Mouse (Mus musculus) hindbrain, embryonic 14.5 days (tissue): Measurements from ENCODE around the gene Git2. TPM values are rescaled to one million over a fixed set of nuclear protein-coding genes. Genes with fewer than 3 reads are reported as not detected.
A peak's percentile ranks its signal among the peaks of the same experiment; 100 is the strongest.

Experiments used
- ATAC-seq: fragments of 200-750 bp; cut with Nextera tagmentation; 2 replicates; pipeline ENCODE4 v1.8.0; 2017; ENCODE audit warnings: moderate number of reproducible peaks, mild to moderate bottlenecking, moderate TSS enrichment, moderate library complexity; ENCODE audit not compliant: low FRiP score
- DNase-seq: peaks from one replicate; pipeline ENCODE4 v3.0.0-alpha.2; 2015; ENCODE audit warnings: low spot score
- H3K27ac ChIP-seq: fragments of 300-500 bp; sonication (generic); 2 replicates; pipeline ENCODE4 v1.5.1; 2014; ENCODE audit warnings: mild to moderate bottlenecking, moderate library complexity
- H3K27me3 ChIP-seq: fragments of 300-500 bp; sonication (generic); 2 replicates; pipeline ENCODE4 v1.6.1; 2014; ENCODE audit warnings: mild to moderate bottlenecking, low read length, mixed read lengths; ENCODE audit not compliant: control insufficient read depth, insufficient read depth
- H3K36me3 ChIP-seq: fragments of 300-500 bp; sonication (generic); replicated peaks from 2 replicates; pipeline ENCODE4 v1.6.1; 2014; ENCODE audit not compliant: control insufficient read depth, insufficient read depth
- H3K4me1 ChIP-seq: fragments of 300-500 bp; sonication (generic); replicated peaks from 2 replicates; pipeline ENCODE4 v1.6.1; 2014; ENCODE audit warnings: antibody characterized with exemption, low read length, mixed read lengths; ENCODE audit not compliant: control insufficient read depth, insufficient read depth
- H3K4me2 ChIP-seq: fragments of 300-500 bp; sonication (generic); replicated peaks from 2 replicates; pipeline ENCODE4 v1.6.1; 2014; ENCODE audit warnings: mild to moderate bottlenecking, moderate library complexity
- H3K4me3 ChIP-seq: fragments of 300-500 bp; sonication (generic); replicated peaks from 2 replicates; pipeline ENCODE4 v1.5.1; 2014; ENCODE audit warnings: mild to moderate bottlenecking, low read length
- H3K9ac ChIP-seq: fragments of 300-500 bp; sonication (generic); 2 replicates; pipeline ENCODE4 v1.6.1; 2014
- H3K9me3 ChIP-seq: fragments of 300-500 bp; sonication (generic); 2 replicates; pipeline ENCODE4 v1.6.1; 2016; ENCODE audit warnings: low read length; ENCODE audit not compliant: control insufficient read depth
- WGBS: fragments of 180-500 bp; shearing (Covaris S2); extraction: QIAGEN DNeasy Blood & Tissue Kit; methylation state at CpG from one replicate; pipeline ENCODE4 v1.1.7; 2014; 5-methylcytosine and 5-hydroxymethylcytosine counted together
- polyA plus RNA-seq: library from polyadenylated mRNA; unstranded; fragments of >200 nt; fragmentation: Nextera tagmentation; extraction: Ambion mirVana; gene quantifications from 2 replicates; pipeline ENCODE4 v1.2.1, GENCODE M21; 2014

Gene Git2
- polyA plus RNA-seq, 1 experiment from 2014 or later, result 45.1 TPM

DNA sequence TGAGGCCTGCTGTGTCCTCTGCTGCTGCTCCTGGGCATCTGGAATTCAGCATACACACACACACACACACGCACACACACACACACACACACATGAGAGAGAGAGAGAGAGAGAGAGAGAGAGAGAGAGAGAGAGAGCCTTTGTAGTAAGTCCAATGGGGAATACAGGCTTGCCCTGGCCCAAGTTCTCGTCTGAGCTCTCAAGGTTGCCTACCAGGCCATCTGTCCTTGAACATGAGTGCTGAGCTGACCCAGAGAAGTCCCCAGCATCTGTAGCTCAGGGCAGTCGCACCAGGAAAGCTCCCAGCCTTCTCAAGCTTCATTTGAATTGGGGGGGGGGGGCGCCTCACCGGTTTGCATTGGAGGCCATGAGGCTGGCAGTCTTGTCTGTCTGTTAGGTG is 9.9 kb upstream of the Git2 start:
- Histone ChIP-seq H3K4me3 (no peak overlapping the region), H3K9ac (no peak overlapping the region), H3K9me3 (no peaks in the 10 kb centered on the region), H3K27ac (no peak overlapping the region), H3K27me3 (no peaks in the 10 kb centered on the region), H3K36me3 (peaks cover 42% of the 10 kb centered on the region), H3K4me2 (no peak overlapping the region), H3K4me1 (no peaks in the 10 kb centered on the region; the same call in 1 of the 2 replicates)
- WGBS, result 68% methylated on average over 5 of the region's 5 CpGs
- DNase-seq (no peak), ATAC-seq (no peak)

DNA sequence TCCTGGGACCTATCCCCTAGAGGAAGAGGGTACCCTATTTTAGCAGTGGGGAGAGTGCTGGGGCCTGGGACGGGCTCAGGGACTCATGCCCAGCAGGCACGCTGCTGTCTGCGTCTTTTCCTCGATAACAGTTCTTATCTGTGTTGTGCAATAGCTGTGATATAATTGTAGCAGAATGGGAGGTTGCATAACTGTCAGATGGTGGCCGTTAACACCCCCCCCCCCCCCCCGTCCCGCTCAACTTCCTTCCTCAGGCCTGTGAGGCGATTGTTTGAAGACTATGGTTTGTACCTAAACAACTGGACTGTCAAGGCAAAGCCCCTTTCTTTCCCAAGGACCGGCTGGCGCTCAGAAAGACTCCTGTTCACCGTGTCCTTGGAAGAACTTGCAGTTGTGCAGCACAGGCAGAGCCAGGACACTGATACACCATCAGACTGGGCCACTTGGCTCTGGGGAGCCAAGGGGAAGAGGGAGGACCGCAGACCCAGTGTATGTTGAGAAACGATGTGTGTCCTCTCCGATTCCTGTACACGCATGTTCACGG is 9.4 kb upstream of the Git2 start:
- Histone ChIP-seq H3K36me3 (peaks cover 40% of the 10 kb centered on the region), H3K9ac (no peak overlapping the region), H3K4me3 (no peak overlapping the region), H3K27ac (no peak overlapping the region), H3K4me2 (no peak overlapping the region), H3K27me3 (no peaks in the 10 kb centered on the region), H3K9me3 (no peaks in the 10 kb centered on the region), H3K4me1 (no peaks in the 10 kb centered on the region; the same call in 1 of the 2 replicates)
- ATAC-seq (no peak), DNase-seq (no peak)
- WGBS, result 85% methylated on average over 16 of the region's 16 CpGs

GRCm38 (mm10) chr5:114783405-114784163 is 8.3 kb upstream of the Git2 start:
- no peaks in the 10 kb centered on the region for H3K9me3 ChIP-seq
- ATAC-seq (no peak), DNase-seq (no peak)
- WGBS, result 89% methylated on average over 12 of the region's 12 CpGs
- no peak overlapping the region for H3K9ac ChIP-seq
- H3K4me1 ChIP-seq, result peaks cover 3% of the 10 kb centered on the region; the same call in 1 of the 2 replicates
- no peak overlapping the region for H3K4me2 ChIP-seq
- no peak overlapping the region for H3K27ac ChIP-seq
- no peak overlapping the region for H3K4me3 ChIP-seq
- H3K27me3 ChIP-seq, result no peaks in the 10 kb centered on the region
- H3K36me3 ChIP-seq, result peaks cover 28% of the 10 kb centered on the region

- peaks cover 7% of the 10 kb centered on the region for H3K4me1 ChIP-seq
- 90% methylated on average over 9 of the region's 9 CpGs for WGBS
- no peak overlapping the region for H3K9ac ChIP-seq
- peaks cover 23% of the 10 kb centered on the region for H3K36me3 ChIP-seq
- H3K27ac ChIP-seq, result no peak overlapping the region
- ATAC-seq (no peak), DNase-seq (no peak)
- H3K9me3 ChIP-seq, result no peaks in the 10 kb centered on the region
- no peak overlapping the region for H3K4me2 ChIP-seq
- H3K4me3 ChIP-seq, result no peak overlapping the region
- no peaks in the 10 kb centered on the region for H3K27me3 ChIP-seq
These were observed 7.7 kb upstream of the Git2 start for GRCm38 (mm10) chr5:114782991-114783390.

DNA sequence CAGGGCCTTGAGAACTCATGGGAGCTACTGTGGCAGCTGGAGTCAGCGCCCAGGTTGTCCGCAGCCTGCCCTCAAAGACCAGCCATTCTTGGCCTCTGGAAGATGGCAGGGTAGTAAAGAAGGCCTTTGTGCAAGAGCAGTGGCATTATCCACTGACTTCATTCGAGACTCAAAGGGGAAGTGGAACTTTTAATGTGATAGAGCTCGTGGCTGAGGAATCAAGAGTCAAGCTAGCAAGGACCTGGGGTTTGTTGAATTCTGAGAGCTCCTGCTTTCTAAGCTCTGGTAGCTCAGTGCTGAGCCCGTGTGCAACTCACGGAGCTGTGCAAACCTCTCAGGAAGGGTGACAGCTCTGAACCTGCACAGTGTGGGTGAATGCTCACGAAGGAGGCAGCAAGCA is 5.6 kb upstream of the Git2 start:
- H3K4me1 ChIP-seq, result peaks cover 24% of the 10 kb centered on the region
- no peaks in the 10 kb centered on the region for H3K9me3 ChIP-seq
- DNase-seq (no peak), ATAC-seq (no peak)
- H3K27me3 ChIP-seq, result no peaks in the 10 kb centered on the region
- H3K9ac ChIP-seq, result no peak overlapping the region
- no peak overlapping the region for H3K4me2 ChIP-seq
- peaks cover 2% of the 10 kb centered on the region; the same call in 1 of the 2 replicates for H3K36me3 ChIP-seq
- no peak overlapping the region for H3K27ac ChIP-seq
- H3K4me3 ChIP-seq, result no peak overlapping the region
- 85% methylated on average over 7 of the region's 7 CpGs for WGBS

DNA sequence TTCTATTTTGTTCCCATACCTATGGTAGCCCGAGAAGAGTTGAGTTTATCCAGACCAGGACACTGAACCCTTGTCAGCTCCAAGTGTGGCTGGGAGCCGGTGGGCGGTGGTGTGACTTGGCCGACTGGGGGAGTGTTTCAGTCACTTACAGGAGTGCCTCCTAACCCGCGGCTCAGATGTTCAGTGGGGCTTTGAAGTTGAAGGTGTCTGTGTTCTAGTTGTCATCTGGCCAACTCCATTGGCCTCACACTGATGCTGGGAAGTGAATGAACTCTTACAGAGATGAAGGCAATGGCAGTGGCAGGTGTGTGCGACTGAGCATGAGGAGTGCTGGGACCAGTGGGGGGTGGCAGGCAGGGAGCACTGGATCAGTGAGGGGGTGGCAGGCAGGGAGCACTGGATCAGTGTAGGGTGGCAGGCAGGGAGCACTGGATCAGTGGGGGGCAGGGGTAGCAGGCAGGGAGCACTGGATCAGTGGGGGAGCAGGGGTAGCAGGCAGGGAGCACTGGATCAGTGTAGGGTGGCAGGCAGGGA is 4.7 kb upstream of the Git2 start:
- no peak overlapping the region for H3K4me3 ChIP-seq
- DNase-seq (no peak), ATAC-seq (no peak)
- H3K4me2 ChIP-seq, result no peak overlapping the region
- WGBS, result 86% methylated on average over 7 of the region's 7 CpGs
- H3K9me3 ChIP-seq, result no peaks in the 10 kb centered on the region
- H3K36me3 ChIP-seq, result no peaks in the 10 kb centered on the region
- H3K27me3 ChIP-seq, result no peaks in the 10 kb centered on the region
- peaks cover 28% of the 10 kb centered on the region for H3K4me1 ChIP-seq
- H3K27ac ChIP-seq, result no peak overlapping the region
- H3K9ac ChIP-seq, result no peak overlapping the region; the same call in 1 of the 2 replicates

GRCm38 (mm10) chr5:114776174-114776573 is 857 bp upstream of the Git2 start:
- Histone ChIP-seq H3K27me3 (no peaks in the 10 kb centered on the region), H3K4me1 (peaks cover 40% of the 10 kb centered on the region), H3K9ac (peak overlapping the region; percentile 96), H3K4me2 (peak overlapping the region; percentile 84), H3K4me3 (peak overlapping the region; percentile 92), H3K9me3 (no peaks in the 10 kb centered on the region), H3K27ac (no peak overlapping the region), H3K36me3 (no peaks in the 10 kb centered on the region)
- DNase-seq, result no peak
- WGBS, result 44% methylated on average over 7 of the region's 7 CpGs
- ATAC-seq, result no peak

DNA sequence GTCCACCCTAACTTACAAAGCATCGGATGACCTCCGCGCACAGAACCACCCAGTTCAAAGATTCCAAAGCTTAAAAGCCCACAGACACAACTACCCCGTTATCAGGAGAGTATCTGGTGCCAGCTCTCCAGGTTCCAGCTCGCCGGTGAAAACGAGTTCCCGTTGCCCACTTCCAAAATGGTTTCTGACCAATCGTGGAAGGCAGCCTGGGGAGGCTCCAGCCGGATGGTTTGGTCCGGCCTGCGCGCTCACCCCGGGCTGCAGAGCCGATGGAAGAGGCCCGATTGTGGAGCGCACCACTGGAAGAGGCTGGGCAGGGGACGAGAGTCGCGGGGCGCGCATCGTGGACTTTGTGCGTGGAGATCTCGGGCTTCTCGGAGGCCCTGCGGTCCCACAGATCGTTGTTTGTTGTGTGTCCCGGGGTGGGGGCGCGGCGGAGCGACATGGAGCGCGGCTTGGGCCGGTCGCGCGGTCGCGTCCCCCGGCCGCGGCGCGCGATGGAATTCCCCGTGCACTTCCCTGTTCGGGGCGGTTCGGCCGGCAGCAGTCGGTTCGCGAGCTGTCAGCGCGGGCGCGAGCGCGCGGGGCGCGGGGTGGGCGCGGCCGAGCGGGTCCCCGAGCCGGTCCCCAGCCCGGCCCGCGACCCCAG is 790 bp downstream of the Git2 start, which contains the start of gene Ankrd13a:
Ankrd13a (plus strand) TSS at position 275 of the 649 bp plus-strand sequence.
- H3K4me1 ChIP-seq, result peaks cover 40% of the 10 kb centered on the region
- peak; percentile 90 for DNase-seq
- 0% methylated on average over 48 of the region's 73 CpGs for WGBS

DNA sequence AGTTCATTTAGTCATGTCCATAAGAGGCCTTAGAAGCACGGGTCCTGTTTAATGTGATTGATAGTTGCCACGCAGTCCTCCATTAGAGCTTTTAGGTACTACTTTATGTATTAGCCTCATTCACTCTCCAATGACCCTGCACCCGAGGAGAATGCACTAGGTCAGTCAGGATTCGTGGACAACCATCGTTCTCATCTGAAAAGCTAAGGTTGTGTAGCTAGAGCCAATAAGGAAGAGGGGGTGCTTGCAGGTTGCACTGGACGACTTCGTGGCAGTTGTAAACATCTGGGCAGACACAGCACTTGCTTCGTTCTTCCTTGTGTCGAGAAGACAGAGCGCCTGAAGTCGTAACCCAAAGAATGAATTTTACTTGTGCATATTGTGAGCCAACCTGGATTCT is 1.5 kb downstream of the Git2 start:
- ATAC-seq (peak; percentile 12; the same call in 1 of the 2 replicates), DNase-seq (no peak)
- WGBS, result under 1% methylated on average over 11 of the region's 11 CpGs
- Histone ChIP-seq H3K4me3 (peak overlapping the region; percentile 92), H3K9ac (peak overlapping the region; percentile 96), H3K27ac (peak overlapping the region; percentile 95), H3K27me3 (no peaks in the 10 kb centered on the region), H3K4me2 (peak overlapping the region; percentile 84), H3K36me3 (no peaks in the 10 kb centered on the region), H3K4me1 (peaks cover 39% of the 10 kb centered on the region), H3K9me3 (no peaks in the 10 kb centered on the region)

More for the DNA sequence above, 790 bp downstream of the Git2 start, which contains the start of gene Ankrd13a:
- peak within 1 kb of the TSS; percentile 92 for H3K4me3 ChIP-seq
- ATAC-seq, result peak; percentile 88
- no peaks in the 10 kb centered on the region for H3K36me3 ChIP-seq
- H3K9ac ChIP-seq, result peak within 1 kb of the TSS; percentile 96
- no peaks in the 10 kb centered on the region for H3K9me3 ChIP-seq
- H3K27ac ChIP-seq, result peak within 1 kb of the TSS; percentile 95
- H3K4me2 ChIP-seq, result peak within 1 kb of the TSS; percentile 84
- no peaks in the 10 kb centered on the region for H3K27me3 ChIP-seq
